Mouse (Mus musculus): Measurements from ENCODE around the gene Slc46a2. TPM values are rescaled to one million over a fixed set of nuclear protein-coding genes. Genes with fewer than 3 reads are reported as not detected.

The Slc46a2 gene
- total and polyA plus RNA-seq, 3 experiments = 0.05 TPM; not detected in 2

GRCm38 (mm10) chr4:59878595-59878994 is 36.3 kb downstream of the Slc46a2 start:
- ATAC-seq (ENCODE audit: extremely low read depth, insufficient number of reproducible peaks, low FRiP score, poor library complexity, severe bottlenecking) (no peak), DNase-seq (ENCODE audit: low spot score) (no peak)
- Histone ChIP-seq H3K9me3 (replicated peaks) (peaks cover 6% of the 10 kb centered on the region), H3K36me3 (replicated peaks) (peaks cover 52% of the 10 kb centered on the region), H3K27me3 (ENCODE audit: insufficient read depth, low read length) (no peaks in the 10 kb centered on the region), H3K4me1 (ENCODE audit: insufficient read depth, low read depth, low read length) (0 out of 2 replicates have a peak, but pooled peaks cover 4% of the 10 kb centered on the region), H3K4me3 (ENCODE audit: low read depth, low read length) (no peak overlapping the region)
- TF ChIP-seq TAL1 (conservative IDR thresholded peaks at IDR 0.05; ENCODE audit: low read depth, low read length) (no peak), POLR2AphosphoS5 (IDR thresholded peaks at IDR 0.05; ENCODE audit: insufficient replicate concordance, low read depth, low read length) (no peak), GATA1 (IDR thresholded peaks at IDR 0.05; ENCODE audit: borderline replicate concordance, low read length) (no peak), GATA2 (IDR thresholded peaks at IDR 0.05; ENCODE audit: borderline replicate concordance, low read depth, low read length) (no peak), CTCF (IDR thresholded peaks at IDR 0.05; ENCODE audit: low read depth, low read length) (no peak)

GRCm38 (mm10) chr4:59877025-59877424 is 37.8 kb downstream of the Slc46a2 start:
- no peaks in the 10 kb centered on the region for H3K9me3 ChIP-seq (replicated peaks)
- no peak overlapping the region for H3K4me3 ChIP-seq (ENCODE audit: low read depth, low read length)
- H3K36me3 ChIP-seq (replicated peaks) = peaks cover 43% of the 10 kb centered on the region
- no peak for TF ChIP-seq GATA2 (IDR thresholded peaks at IDR 0.05; ENCODE audit: borderline replicate concordance, low read depth, low read length)
- TF ChIP-seq GATA1 (IDR thresholded peaks at IDR 0.05; ENCODE audit: borderline replicate concordance, low read length) = no peak
- TF ChIP-seq POLR2AphosphoS5 (IDR thresholded peaks at IDR 0.05; ENCODE audit: insufficient replicate concordance, low read depth, low read length) = no peak
- no peak for TF ChIP-seq TAL1 (conservative IDR thresholded peaks at IDR 0.05; ENCODE audit: low read depth, low read length)
- TF ChIP-seq CTCF (IDR thresholded peaks at IDR 0.05; ENCODE audit: low read depth, low read length) = no peak
- H3K27me3 ChIP-seq (ENCODE audit: insufficient read depth, low read length) = no peaks in the 10 kb centered on the region
- ATAC-seq (ENCODE audit: extremely low read depth, insufficient number of reproducible peaks, low FRiP score, poor library complexity, severe bottlenecking) (no peak), DNase-seq (ENCODE audit: low spot score) (no peak)
- 0 out of 2 replicates have a peak, but pooled peaks cover 4% of the 10 kb centered on the region for H3K4me1 ChIP-seq (ENCODE audit: insufficient read depth, low read depth, low read length)

GRCm38 (mm10) chr4:59876570-59876969 is 38.3 kb downstream of the Slc46a2 start:
- no peak for DNase-seq (ENCODE audit: low spot score)
- H3K36me3 ChIP-seq (replicated peaks) = peaks cover 40% of the 10 kb centered on the region
- TF ChIP-seq GATA1 (IDR thresholded peaks at IDR 0.05; ENCODE audit: borderline replicate concordance, low read length) (no peak), CTCF (IDR thresholded peaks at IDR 0.05; ENCODE audit: low read depth, low read length) (no peak), TAL1 (conservative IDR thresholded peaks at IDR 0.05; ENCODE audit: low read depth, low read length) (no peak), GATA2 (IDR thresholded peaks at IDR 0.05; ENCODE audit: borderline replicate concordance, low read depth, low read length) (no peak)
- H3K4me1 ChIP-seq (ENCODE audit: insufficient read depth, low read depth, low read length) = 0 out of 2 replicates have a peak, but pooled peaks cover 4% of the 10 kb centered on the region
- H3K4me3 ChIP-seq (ENCODE audit: low read depth, low read length) = no peak overlapping the region
- ATAC-seq (ENCODE audit: extremely low read depth, insufficient number of reproducible peaks, low FRiP score, poor library complexity, severe bottlenecking) = no peak
- no peaks in the 10 kb centered on the region for H3K27me3 ChIP-seq (ENCODE audit: insufficient read depth, low read length)
- H3K9me3 ChIP-seq (replicated peaks) = no peaks in the 10 kb centered on the region

GRCm38 (mm10) chr4:59873830-59874229 is 41.0 kb downstream of the Slc46a2 start:
- Histone ChIP-seq H3K4me3 (ENCODE audit: low read depth, low read length) (no peak overlapping the region), H3K27me3 (ENCODE audit: insufficient read depth, low read length) (no peaks in the 10 kb centered on the region), H3K4me1 (ENCODE audit: insufficient read depth, low read depth, low read length) (peaks cover 7% of the 10 kb centered on the region; the same call in 1 of the 2 replicates), H3K9me3 (replicated peaks) (no peaks in the 10 kb centered on the region), H3K36me3 (replicated peaks) (peaks cover 30% of the 10 kb centered on the region)
- ATAC-seq (ENCODE audit: extremely low read depth, insufficient number of reproducible peaks, low FRiP score, poor library complexity, severe bottlenecking) (no peak; the same call in 1 of the 2 replicates), DNase-seq (ENCODE audit: low spot score) (no peak)
- TF ChIP-seq CTCF (IDR thresholded peaks at IDR 0.05; ENCODE audit: low read depth, low read length) = no peak
- no peak for TF ChIP-seq GATA2 (IDR thresholded peaks at IDR 0.05; ENCODE audit: borderline replicate concordance, low read depth, low read length)
- no peak for TF ChIP-seq POLR2AphosphoS5 (IDR thresholded peaks at IDR 0.05; ENCODE audit: insufficient replicate concordance, low read depth, low read length)
- no peak for TF ChIP-seq GATA1 (IDR thresholded peaks at IDR 0.05; ENCODE audit: borderline replicate concordance, low read length)
- no peak for TF ChIP-seq TAL1 (conservative IDR thresholded peaks at IDR 0.05; ENCODE audit: low read depth, low read length)

GRCm38 (mm10) chr4:59873240-59873639 is 41.6 kb downstream of the Slc46a2 start:
- no peak for ATAC-seq (ENCODE audit: extremely low read depth, insufficient number of reproducible peaks, low FRiP score, poor library complexity, severe bottlenecking)
- Histone ChIP-seq H3K27me3 (ENCODE audit: insufficient read depth, low read length) (no peaks in the 10 kb centered on the region), H3K4me3 (ENCODE audit: low read depth, low read length) (no peak overlapping the region), H3K9me3 (replicated peaks) (no peaks in the 10 kb centered on the region), H3K4me1 (ENCODE audit: insufficient read depth, low read depth, low read length) (peaks cover 7% of the 10 kb centered on the region; the same call in 1 of the 2 replicates), H3K36me3 (replicated peaks) (peaks cover 28% of the 10 kb centered on the region)
- no peak for DNase-seq (ENCODE audit: low spot score)
- TF ChIP-seq POLR2AphosphoS5 (IDR thresholded peaks at IDR 0.05; ENCODE audit: insufficient replicate concordance, low read depth, low read length) (no peak), CTCF (IDR thresholded peaks at IDR 0.05; ENCODE audit: low read depth, low read length) (no peak), GATA2 (IDR thresholded peaks at IDR 0.05; ENCODE audit: borderline replicate concordance, low read depth, low read length) (no peak), TAL1 (conservative IDR thresholded peaks at IDR 0.05; ENCODE audit: low read depth, low read length) (no peak), GATA1 (IDR thresholded peaks at IDR 0.05; ENCODE audit: borderline replicate concordance, low read length) (no peak)

- Histone ChIP-seq H3K36me3 (replicated peaks) (peaks cover 36% of the 10 kb centered on the region), H3K9me3 (replicated peaks) (no peaks in the 10 kb centered on the region), H3K4me3 (ENCODE audit: low read depth, low read length) (no peak overlapping the region), H3K4me1 (ENCODE audit: insufficient read depth, low read depth, low read length) (peaks cover 10% of the 10 kb centered on the region), H3K27me3 (ENCODE audit: insufficient read depth, low read length) (no peaks in the 10 kb centered on the region)
- TF ChIP-seq GATA1 (IDR thresholded peaks at IDR 0.05; ENCODE audit: borderline replicate concordance, low read length) = no peak
- TF ChIP-seq CTCF (IDR thresholded peaks at IDR 0.05; ENCODE audit: low read depth, low read length) = peak; percentile 49
- DNase-seq (ENCODE audit: low spot score) (peak; percentile 57), ATAC-seq (ENCODE audit: extremely low read depth, insufficient number of reproducible peaks, low FRiP score, poor library complexity, severe bottlenecking) (peak; percentile 76)
Measured at GRCm38 (mm10) chr4:59870859-59871591, 43.8 kb downstream of the Slc46a2 start.
